Mouse (Mus musculus): ENCODE measurements at regions not wholly inside any gene's neighbourhood (a gene's known extent, or its start where the extent isn't known, plus 50 kb on each side); places are given as distances from the start of the nearest gene placed in this dataset.

GRCm38 (mm10) chr12:7853876-7854275 lies 123.6 kb upstream of the Apob start:
- H3K27ac ChIP-seq (ENCODE audit: insufficient read depth, low read depth, low read length) = no peak overlapping the region
- H3K4me3 ChIP-seq (ENCODE audit: low read depth, low read length) = no peak overlapping the region
- WGBS = 56% methylated on average over 2 of the region's 2 CpGs
- no peaks in the 10 kb centered on the region for H3K4me1 ChIP-seq (ENCODE audit: control insufficient read depth, insufficient read depth, insufficient read length, low read length)
- no peaks in the 10 kb centered on the region for H3K36me3 ChIP-seq (ENCODE audit: control insufficient read depth, insufficient read depth, low read length)
- TF ChIP-seq CTCF (IDR thresholded peaks at IDR 0.05; ENCODE audit: extremely low read depth, insufficient read length, insufficient replicate concordance, low read depth, low read length) = no peak
- TF ChIP-seq POLR2A (IDR thresholded peaks at IDR 0.05; ENCODE audit: low read depth, low read length) = no peak
- H3K27me3 ChIP-seq (ENCODE audit: control insufficient read depth, insufficient read depth, low read length) = no peaks in the 10 kb centered on the region

- Histone ChIP-seq H3K27me3 (ENCODE audit: control insufficient read depth, insufficient read depth, low read length) (no peaks in the 10 kb centered on the region), H3K27ac (ENCODE audit: insufficient read depth, low read depth, low read length) (no peak overlapping the region), H3K4me3 (ENCODE audit: low read depth, low read length) (no peak overlapping the region), H3K36me3 (ENCODE audit: control insufficient read depth, insufficient read depth, low read length) (no peaks in the 10 kb centered on the region), H3K4me1 (ENCODE audit: control insufficient read depth, insufficient read depth, insufficient read length, low read length) (no peaks in the 10 kb centered on the region)
- TF ChIP-seq POLR2A (IDR thresholded peaks at IDR 0.05; ENCODE audit: low read depth, low read length) = no peak
- no peak for TF ChIP-seq CTCF (IDR thresholded peaks at IDR 0.05; ENCODE audit: extremely low read depth, insufficient read length, insufficient replicate concordance, low read depth, low read length)
- 78% methylated on average over 2 of the region's 2 CpGs for WGBS
Measured at GRCm38 (mm10) chr12:7855683-7856082, 121.8 kb upstream of the Apob start.

GRCm38 (mm10) chr12:7859533-7859932 lies 117.9 kb upstream of the Apob start:
- Histone ChIP-seq H3K27ac (ENCODE audit: insufficient read depth, low read depth, low read length) (no peak overlapping the region), H3K36me3 (ENCODE audit: control insufficient read depth, insufficient read depth, low read length) (no peaks in the 10 kb centered on the region), H3K27me3 (ENCODE audit: control insufficient read depth, insufficient read depth, low read length) (no peaks in the 10 kb centered on the region), H3K4me1 (ENCODE audit: control insufficient read depth, insufficient read depth, insufficient read length, low read length) (no peaks in the 10 kb centered on the region), H3K4me3 (ENCODE audit: low read depth, low read length) (no peak overlapping the region)
- 87% methylated on average over 28 of the region's 28 CpGs for WGBS
- TF ChIP-seq POLR2A (IDR thresholded peaks at IDR 0.05; ENCODE audit: low read depth, low read length) (no peak), CTCF (IDR thresholded peaks at IDR 0.05; ENCODE audit: extremely low read depth, insufficient read length, insufficient replicate concordance, low read depth, low read length) (no peak)

- H3K27ac ChIP-seq (ENCODE audit: insufficient read depth, low read depth, low read length) = no peak overlapping the region
- no peaks in the 10 kb centered on the region for H3K4me1 ChIP-seq (ENCODE audit: control insufficient read depth, insufficient read depth, insufficient read length, low read length)
- TF ChIP-seq CTCF (IDR thresholded peaks at IDR 0.05; ENCODE audit: extremely low read depth, insufficient read length, insufficient replicate concordance, low read depth, low read length) (no peak), POLR2A (IDR thresholded peaks at IDR 0.05; ENCODE audit: low read depth, low read length) (no peak)
- H3K27me3 ChIP-seq (ENCODE audit: control insufficient read depth, insufficient read depth, low read length) = no peaks in the 10 kb centered on the region
- no peak overlapping the region for H3K4me3 ChIP-seq (ENCODE audit: low read depth, low read length)
- 40% methylated on average over 3 of the region's 3 CpGs for WGBS
- H3K36me3 ChIP-seq (ENCODE audit: control insufficient read depth, insufficient read depth, low read length) = no peaks in the 10 kb centered on the region
Measured at GRCm38 (mm10) chr12:7870004-7870403, 107.4 kb upstream of the Apob start.

GRCm38 (mm10) chr12:7870473-7870872 lies 107.0 kb upstream of the Apob start:
- H3K27ac ChIP-seq (ENCODE audit: insufficient read depth, low read depth, low read length) = no peak overlapping the region
- no peaks in the 10 kb centered on the region for H3K4me1 ChIP-seq (ENCODE audit: control insufficient read depth, insufficient read depth, insufficient read length, low read length)
- H3K36me3 ChIP-seq (ENCODE audit: control insufficient read depth, insufficient read depth, low read length) = no peaks in the 10 kb centered on the region
- 77% methylated on average over 5 of the region's 5 CpGs for WGBS
- TF ChIP-seq POLR2A (IDR thresholded peaks at IDR 0.05; ENCODE audit: low read depth, low read length) = no peak
- TF ChIP-seq CTCF (IDR thresholded peaks at IDR 0.05; ENCODE audit: extremely low read depth, insufficient read length, insufficient replicate concordance, low read depth, low read length) = no peak
- H3K27me3 ChIP-seq (ENCODE audit: control insufficient read depth, insufficient read depth, low read length) = no peaks in the 10 kb centered on the region
- no peak overlapping the region for H3K4me3 ChIP-seq (ENCODE audit: low read depth, low read length)

- H3K36me3 ChIP-seq (ENCODE audit: control insufficient read depth, insufficient read depth, low read length) = no peaks in the 10 kb centered on the region
- no peaks in the 10 kb centered on the region for H3K4me1 ChIP-seq (ENCODE audit: control insufficient read depth, insufficient read depth, insufficient read length, low read length)
- WGBS = 40% methylated on average over 2 of the region's 2 CpGs
- no peak overlapping the region for H3K27ac ChIP-seq (ENCODE audit: insufficient read depth, low read depth, low read length)
- no peak for TF ChIP-seq CTCF (IDR thresholded peaks at IDR 0.05; ENCODE audit: extremely low read depth, insufficient read length, insufficient replicate concordance, low read depth, low read length)
- TF ChIP-seq POLR2A (IDR thresholded peaks at IDR 0.05; ENCODE audit: low read depth, low read length) = no peak
- H3K4me3 ChIP-seq (ENCODE audit: low read depth, low read length) = no peak overlapping the region
- H3K27me3 ChIP-seq (ENCODE audit: control insufficient read depth, insufficient read depth, low read length) = no peaks in the 10 kb centered on the region
Measured at GRCm38 (mm10) chr12:7875454-7875853, 102.0 kb upstream of the Apob start.

- H3K36me3 ChIP-seq (ENCODE audit: control insufficient read depth, insufficient read depth, low read length) = no peaks in the 10 kb centered on the region
- H3K27ac ChIP-seq (ENCODE audit: insufficient read depth, low read depth, low read length) = no peak overlapping the region
- no peaks in the 10 kb centered on the region for H3K4me1 ChIP-seq (ENCODE audit: control insufficient read depth, insufficient read depth, insufficient read length, low read length)
- WGBS = 74% methylated on average over 11 of the region's 11 CpGs
- no peaks in the 10 kb centered on the region for H3K27me3 ChIP-seq (ENCODE audit: control insufficient read depth, insufficient read depth, low read length)
- no peak for TF ChIP-seq POLR2A (IDR thresholded peaks at IDR 0.05; ENCODE audit: low read depth, low read length)
- TF ChIP-seq CTCF (IDR thresholded peaks at IDR 0.05; ENCODE audit: extremely low read depth, insufficient read length, insufficient replicate concordance, low read depth, low read length) = no peak
- H3K4me3 ChIP-seq (ENCODE audit: low read depth, low read length) = no peak overlapping the region
Measured at GRCm38 (mm10) chr12:7876302-7877063, 101.0 kb upstream of the Apob start.

Data from small intestine, adult 2 months (tissue).